Mouse (Mus musculus): Measurements from ENCODE around the gene Fam107b. TPM values are rescaled to one million over a fixed set of nuclear protein-coding genes. Genes with fewer than 3 reads are reported as not detected.

The Fam107b gene
- total RNA-seq, 2 experiments from 2014 or later: 1.3 to 4.3 TPM

GRCm38 (mm10) chr2:3769260-3769659 lies 199.0 kb downstream of the Fam107b start:
- peak; percentile 73 for DNase-seq
- no peak overlapping the region for H3K27ac ChIP-seq
- peak; percentile 81 for TF ChIP-seq CTCF (IDR thresholded peaks at IDR 0.05)
- no peak overlapping the region for H3K4me3 ChIP-seq
- intact Hi-C loops (cut with DNase I): loop anchor here (2.0 kb wide), 1 partner anchor 222 kb away; no protein-coding TSS in a partner anchor

DNA sequence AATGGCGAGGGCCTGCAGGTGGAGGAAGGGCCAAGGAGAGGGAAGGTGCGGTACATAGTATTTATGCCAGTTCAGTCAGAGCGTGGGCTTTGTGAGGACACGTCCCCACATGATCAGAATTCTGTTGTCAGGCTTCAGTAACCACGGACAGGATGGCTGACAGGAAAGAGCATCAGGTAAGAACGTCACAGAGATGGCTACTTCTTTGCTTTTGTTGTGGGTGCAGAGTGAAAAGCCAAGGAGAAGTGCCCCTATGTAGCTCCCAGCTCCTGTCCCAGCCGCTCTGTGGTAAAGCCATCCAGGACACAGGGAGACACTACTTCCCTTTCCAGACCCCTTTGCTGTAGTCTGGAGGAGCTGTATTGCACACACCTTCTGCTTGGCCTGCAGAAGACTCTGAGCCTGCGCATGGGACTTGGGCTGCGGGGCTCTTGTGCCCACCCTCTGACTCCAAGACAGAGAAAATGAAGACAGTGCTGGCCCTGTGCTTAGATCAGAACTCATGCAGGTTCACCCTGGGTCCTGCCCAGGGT lies 199.6 kb downstream of the Fam107b start:
- intact Hi-C loops (cut with DNase I): loop anchor here (2.0 kb wide), 1 partner anchor 223 kb away; no protein-coding TSS in a partner anchor
- TF ChIP-seq CTCF (IDR thresholded peaks at IDR 0.05): no peak
- no peak for DNase-seq
- no peak overlapping the region for H3K4me3 ChIP-seq
- no peak overlapping the region for H3K27ac ChIP-seq

DNA sequence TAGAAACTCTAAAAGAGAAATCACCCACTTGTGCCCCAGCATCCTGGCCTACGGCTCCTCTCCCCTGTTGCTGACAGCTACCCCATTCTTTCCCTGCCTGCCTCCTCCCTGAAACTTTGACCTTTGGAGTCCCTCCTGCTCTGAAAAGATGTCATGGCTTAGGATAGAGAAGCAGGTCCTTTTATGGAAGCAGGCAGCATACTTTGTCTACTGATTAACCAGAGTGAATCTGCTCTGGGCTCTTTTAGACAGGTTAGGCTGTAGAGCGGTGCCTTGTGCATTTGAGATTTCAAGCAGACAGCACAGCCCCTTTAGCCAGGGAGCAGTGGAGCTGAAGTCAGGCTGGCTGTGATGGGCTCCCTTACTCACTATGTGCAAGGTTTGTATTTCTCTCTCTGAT lies 200.1 kb downstream of the Fam107b start:
- Histone ChIP-seq H3K4me3 (no peak overlapping the region), H3K27ac (no peak overlapping the region)
- no peak for DNase-seq
- intact Hi-C loops (cut with DNase I): no loop called here
- no peak for TF ChIP-seq CTCF (IDR thresholded peaks at IDR 0.05)

- no peak for DNase-seq
- intact Hi-C loops (cut with DNase I): no loop called here
- Histone ChIP-seq H3K4me3 (no peak overlapping the region), H3K27ac (no peak overlapping the region)
- TF ChIP-seq CTCF (IDR thresholded peaks at IDR 0.05): no peak
Observed at GRCm38 (mm10) chr2:3771483-3771882, 201.2 kb downstream of the Fam107b start.

GRCm38 (mm10) chr2:3773089-3773488 lies 202.8 kb downstream of the Fam107b start:
- TF ChIP-seq CTCF (IDR thresholded peaks at IDR 0.05): no peak
- no peak overlapping the region for H3K27ac ChIP-seq
- intact Hi-C loops (cut with DNase I): no loop called here
- no peak overlapping the region for H3K4me3 ChIP-seq
- no peak for DNase-seq

GRCm38 (mm10) chr2:3775569-3775968 lies 205.3 kb downstream of the Fam107b start:
- Histone ChIP-seq H3K4me3 (no peak overlapping the region), H3K27ac (no peak overlapping the region)
- DNase-seq: no peak
- no peak for TF ChIP-seq CTCF (IDR thresholded peaks at IDR 0.05)
- intact Hi-C loops (cut with DNase I): no loop called here

DNA sequence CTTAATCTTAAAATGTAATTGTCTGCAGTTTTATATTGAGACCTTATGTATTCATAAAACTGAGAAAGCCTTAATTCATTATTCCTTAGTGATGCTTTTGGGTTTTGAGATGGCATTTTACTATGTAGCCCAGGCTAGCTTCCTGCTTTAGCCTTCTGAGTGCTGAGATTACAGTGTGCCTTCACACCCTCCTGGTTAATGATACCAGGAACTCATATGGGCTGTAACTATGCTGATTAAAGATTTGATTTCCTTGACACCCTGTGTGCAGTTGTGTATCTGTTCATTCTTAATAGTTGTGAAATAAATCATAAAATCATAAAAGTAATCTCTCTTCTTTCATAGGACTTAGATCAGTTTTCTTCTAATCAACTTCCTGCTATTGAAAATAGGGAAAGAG lies 205.8 kb downstream of the Fam107b start:
- H3K27ac ChIP-seq: no peak overlapping the region
- TF ChIP-seq CTCF (IDR thresholded peaks at IDR 0.05): no peak
- H3K4me3 ChIP-seq: no peak overlapping the region
- intact Hi-C loops (cut with DNase I): no loop called here
- DNase-seq: no peak

DNA sequence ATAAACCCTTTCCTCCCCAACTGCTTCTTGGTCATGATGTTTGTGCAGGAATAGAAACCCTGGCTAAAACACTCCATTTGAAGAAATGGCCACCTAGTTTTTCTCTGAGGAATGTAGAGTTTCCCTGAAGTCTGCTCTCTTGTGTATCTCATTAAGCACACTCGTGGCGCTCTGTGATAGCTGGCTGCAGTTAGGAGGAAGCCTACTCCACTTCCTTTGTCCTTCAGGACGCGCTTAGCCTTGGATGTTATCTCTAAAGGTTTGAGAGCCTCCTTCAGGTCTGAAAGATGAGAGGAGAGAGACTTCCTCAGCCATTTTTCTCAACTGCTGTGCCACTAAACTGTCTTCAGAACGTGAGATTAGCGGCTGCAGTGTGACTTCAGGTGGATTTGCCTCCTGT lies 207.4 kb downstream of the Fam107b start:
- Histone ChIP-seq H3K27ac (no peak overlapping the region), H3K4me3 (no peak overlapping the region)
- TF ChIP-seq CTCF (IDR thresholded peaks at IDR 0.05): no peak
- intact Hi-C loops (cut with DNase I): no loop called here
- DNase-seq: no peak

GRCm38 (mm10) chr2:3785546-3785945 lies 215.3 kb downstream of the Fam107b start:
- no peak for TF ChIP-seq CTCF (IDR thresholded peaks at IDR 0.05)
- DNase-seq: no peak
- intact Hi-C loops (cut with DNase I): no loop called here
- no peak overlapping the region for H3K27ac ChIP-seq
- no peak overlapping the region for H3K4me3 ChIP-seq

- intact Hi-C loops (cut with DNase I): no loop called here
Observed at GRCm38 (mm10) chr2:3787752-3788423, 217.6 kb downstream of the Fam107b start.

DNA sequence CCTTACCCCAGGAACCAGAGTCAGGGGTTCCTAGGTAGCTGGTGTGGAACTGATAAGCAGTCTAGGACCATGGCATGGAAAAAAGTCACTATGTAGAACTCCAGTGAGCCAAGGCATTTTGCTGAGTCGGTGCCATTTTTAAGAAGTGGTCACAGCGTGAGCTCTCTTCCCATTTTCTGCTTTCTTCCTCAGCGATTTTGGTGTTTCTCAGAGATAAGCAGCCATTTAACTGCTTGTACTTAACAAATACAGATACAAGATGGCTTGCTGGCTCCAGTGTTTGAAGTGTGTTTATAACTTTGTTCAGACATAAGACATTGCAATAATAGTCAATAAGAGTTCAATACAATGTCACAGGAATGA lies 218.1 kb downstream of the Fam107b start:
- intact Hi-C loops (cut with DNase I): no loop called here

More at GRCm38 (mm10) chr2:3787752-3788423, 217.6 kb downstream of the Fam107b start:
- Histone ChIP-seq H3K4me3 (no peak overlapping the region), H3K27ac (no peak overlapping the region)
- TF ChIP-seq CTCF (IDR thresholded peaks at IDR 0.05): no peak
- DNase-seq: no peak

GRCm38 (mm10) chr2:3796543-3796942 lies 226.3 kb downstream of the Fam107b start:
- no peak for DNase-seq
- intact Hi-C loops (cut with DNase I): no loop called here
- Histone ChIP-seq H3K27ac (no peak overlapping the region), H3K4me3 (no peak overlapping the region)
- TF ChIP-seq CTCF (IDR thresholded peaks at IDR 0.05): no peak

More for the DNA sequence above, 218.1 kb downstream of the Fam107b start:
- Histone ChIP-seq H3K4me3 (no peak overlapping the region), H3K27ac (no peak overlapping the region)
- no peak for TF ChIP-seq CTCF (IDR thresholded peaks at IDR 0.05)
- DNase-seq: no peak

DNA sequence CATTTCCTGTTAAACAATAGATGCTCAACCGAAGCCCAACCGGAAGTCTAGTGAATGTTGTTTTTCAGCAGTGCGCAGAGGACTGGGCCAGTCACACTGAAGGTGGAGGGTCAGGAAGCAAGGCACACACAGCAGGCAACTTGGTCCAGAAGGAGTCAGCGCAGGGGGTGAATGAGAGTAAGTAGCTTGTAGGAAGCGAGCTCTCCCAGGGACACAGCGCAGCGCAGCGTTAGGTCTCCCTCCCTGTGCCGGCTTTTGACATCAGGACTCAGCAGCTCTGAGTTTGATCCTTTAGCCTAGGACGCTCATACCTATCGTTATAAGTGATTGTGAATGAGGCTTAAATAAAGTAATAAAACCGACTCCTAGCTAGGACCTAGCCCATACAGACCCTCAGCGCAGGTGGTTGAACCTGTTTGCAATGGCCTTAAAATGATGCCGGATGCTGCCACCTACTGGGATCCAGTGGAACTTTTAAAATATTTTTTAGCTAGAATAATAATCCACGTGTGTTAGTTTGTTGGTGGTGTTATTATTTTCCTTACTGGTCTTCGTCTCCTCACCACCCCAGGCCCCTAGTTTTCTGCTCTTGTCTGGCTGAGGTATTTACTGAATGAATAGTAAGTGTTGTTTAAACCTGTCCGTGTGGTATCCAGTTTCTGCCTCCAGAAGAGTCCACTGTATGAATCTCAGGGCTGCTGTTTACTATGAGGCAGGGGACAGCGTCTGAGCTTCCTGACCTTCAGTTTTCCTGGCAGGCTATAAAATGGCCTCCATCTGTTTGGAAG lies 229.7 kb downstream of the Fam107b start:
- peak; percentile 75 for TF ChIP-seq CTCF (IDR thresholded peaks at IDR 0.05)
- Histone ChIP-seq H3K4me3 (peak overlapping the region; percentile 50), H3K27ac (no peak overlapping the region)
- peak; percentile 20 for DNase-seq
- intact Hi-C loops (cut with DNase I): loop anchor here (5.0 kb wide), 1 partner anchor 253 kb away; no protein-coding TSS in a partner anchor
